Mouse (Mus musculus) mouse trophoblast stem cell (cell line): ENCODE results near the gene Spon1.

Experiments used
- in situ Hi-C, 2 experiments: fragments of 300-500 bp; cut with MseI, MboI; formaldehyde crosslinking; loops; 2 replicates in 1 of 2; 3 replicates in 1 of 2; pipeline ENCODE4 v1.15.1; 2025

The Spon1 gene

DNA sequence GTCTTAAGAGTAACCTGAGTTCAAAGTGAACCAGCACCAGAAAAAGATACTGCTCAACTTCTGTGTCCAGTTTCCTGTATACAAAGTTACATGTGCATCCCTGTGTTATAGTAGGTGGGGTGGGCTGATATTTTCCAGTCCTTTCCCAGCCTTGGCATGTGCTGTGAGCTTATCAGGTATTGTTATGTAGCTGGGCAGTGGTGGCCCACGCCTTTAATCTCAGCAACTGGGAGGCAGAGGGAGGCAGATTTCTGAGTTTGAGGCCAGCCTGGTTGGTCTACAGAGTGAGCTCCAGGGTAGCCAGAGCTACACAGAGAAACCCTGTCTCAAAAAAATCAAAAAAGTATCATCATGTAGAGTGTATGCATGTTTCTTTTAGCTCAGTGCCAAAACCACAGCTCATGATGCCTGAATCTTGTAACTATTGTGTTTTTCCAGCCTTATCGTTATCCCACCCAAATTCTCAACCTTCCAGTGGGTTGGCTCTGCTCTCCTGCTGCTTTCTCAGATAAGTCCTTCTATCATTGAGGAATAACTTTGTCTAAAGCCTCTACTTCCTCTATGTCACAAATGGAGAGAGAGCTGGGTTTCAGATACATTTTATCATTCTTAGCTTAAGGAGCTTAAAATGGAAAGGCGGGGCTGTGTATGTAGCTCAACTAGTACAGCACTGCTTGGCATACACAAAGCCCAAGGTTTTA lies 137.5 kb downstream of the Spon1 start:
- in situ Hi-C loops: no loop called here

- in situ Hi-C loops: no loop called here
These were observed 138.1 kb downstream of the Spon1 start for GRCm38 (mm10) chr7:113903939-113904338.

DNA sequence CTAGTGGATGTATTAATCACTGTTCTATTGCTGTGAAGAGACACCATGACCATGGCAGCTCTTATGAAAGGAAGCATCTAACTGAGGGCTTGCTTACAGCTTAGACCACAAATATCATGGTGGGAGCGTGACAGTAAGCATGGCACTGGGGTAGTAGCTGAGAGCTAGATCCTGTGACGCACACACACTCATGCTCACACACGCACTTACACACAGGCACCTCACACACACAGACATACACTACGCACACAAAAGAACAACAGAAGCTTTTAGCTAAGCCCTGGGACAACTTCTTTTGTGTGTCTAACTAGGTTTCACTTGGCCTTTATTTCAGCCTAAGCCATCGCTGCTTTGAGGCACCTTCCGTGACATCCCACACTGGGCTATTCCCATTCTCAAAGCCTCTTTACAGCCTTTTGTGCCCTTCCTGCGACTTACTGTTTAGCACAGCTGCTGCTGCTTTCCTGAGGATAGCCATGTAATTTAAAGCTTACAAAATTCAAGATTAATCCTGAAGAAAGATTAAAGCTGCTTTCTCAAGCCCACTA lies 138.6 kb downstream of the Spon1 start:
- in situ Hi-C loops: no loop called here

- in situ Hi-C loops: no loop called here
These were observed 143.5 kb downstream of the Spon1 start for GRCm38 (mm10) chr7:113909161-113909825.

- in situ Hi-C loops: no loop called here
These were observed 145.1 kb downstream of the Spon1 start for GRCm38 (mm10) chr7:113910856-113911255.

DNA sequence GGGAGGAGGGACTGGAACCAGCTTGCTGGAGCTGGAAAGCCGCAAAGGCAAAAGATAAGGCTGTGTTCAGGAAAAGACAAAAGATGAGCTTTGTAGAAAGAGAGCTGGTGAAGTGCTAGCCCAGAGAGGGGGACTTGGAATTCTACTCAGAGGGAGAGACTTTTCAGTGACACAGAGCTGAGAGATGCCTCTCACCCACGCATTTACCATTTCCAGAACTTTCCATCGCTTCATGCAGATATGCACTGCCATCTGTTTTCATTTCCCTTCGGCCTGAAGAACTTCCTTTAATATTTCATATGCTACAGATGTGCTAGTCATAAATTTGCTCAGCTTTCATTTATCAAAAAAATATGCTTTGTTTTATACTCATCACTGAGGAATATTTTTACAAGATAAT lies 150.1 kb downstream of the Spon1 start:
- in situ Hi-C loops: no loop called here

- in situ Hi-C loops: no loop called here
These were observed 153.1 kb downstream of the Spon1 start for GRCm38 (mm10) chr7:113918916-113919315.

- in situ Hi-C loops: no loop called here
These were observed 153.7 kb downstream of the Spon1 start for GRCm38 (mm10) chr7:113919505-113919904.

- in situ Hi-C loops: no loop called here
These were observed 154.3 kb downstream of the Spon1 start for GRCm38 (mm10) chr7:113920056-113920455.

GRCm38 (mm10) chr7:113924561-113924960 lies 158.8 kb downstream of the Spon1 start:
- in situ Hi-C loops: no loop called here

- in situ Hi-C loops: no loop called here
These were observed 185.1 kb downstream of the Spon1 start for GRCm38 (mm10) chr7:113950888-113951287.

DNA sequence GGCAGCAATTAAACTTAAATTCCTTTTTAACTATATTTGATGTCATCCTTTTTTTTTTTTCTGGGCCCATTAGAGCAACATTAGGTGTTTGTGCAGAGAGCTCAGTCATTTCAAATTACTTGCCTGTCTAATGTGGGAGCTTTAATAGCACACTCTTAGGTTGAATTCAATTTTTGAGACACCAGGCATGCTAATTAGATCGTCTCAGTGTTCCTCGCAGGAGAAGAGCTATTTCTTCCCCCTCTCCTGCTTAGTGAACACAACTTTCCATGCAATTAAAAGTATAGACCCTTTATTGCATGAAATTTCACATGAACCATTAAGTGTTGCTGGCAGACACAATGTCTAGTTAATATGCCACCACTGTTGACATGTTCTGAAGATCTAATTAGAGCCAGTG lies 189.6 kb downstream of the Spon1 start:
- in situ Hi-C loops: no loop called here

GRCm38 (mm10) chr7:113960841-113961499 lies 195.2 kb downstream of the Spon1 start:
- in situ Hi-C loops: no loop called here

GRCm38 (mm10) chr7:113961500-113961895 lies 195.7 kb downstream of the Spon1 start:
- in situ Hi-C loops: no loop called here

- in situ Hi-C loops: no loop called here
These were observed 196.3 kb downstream of the Spon1 start for GRCm38 (mm10) chr7:113962078-113962477.

GRCm38 (mm10) chr7:113963766-113964165 lies 198.0 kb downstream of the Spon1 start:
- in situ Hi-C loops: no loop called here

GRCm38 (mm10) chr7:113965625-113966024 lies 199.8 kb downstream of the Spon1 start:
- in situ Hi-C loops: no loop called here

DNA sequence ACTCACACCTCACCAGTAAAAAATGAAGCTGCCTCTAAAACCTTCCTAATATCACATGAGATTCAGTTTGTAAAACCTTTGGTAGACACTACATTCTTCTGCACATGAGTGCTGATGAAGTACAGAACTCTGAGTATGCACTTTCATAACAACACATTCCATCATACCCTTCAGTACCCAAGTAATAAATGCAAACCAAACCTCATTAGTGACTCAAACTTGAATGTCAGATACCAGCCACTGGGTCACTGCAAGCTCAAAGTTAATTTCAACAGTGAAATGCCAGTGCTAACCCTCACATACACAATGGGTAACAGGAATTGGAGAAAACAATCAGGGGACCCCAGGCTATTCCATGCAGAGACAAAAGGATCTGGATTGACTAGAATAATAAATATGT lies 203.4 kb downstream of the Spon1 start:
- in situ Hi-C loops: no loop called here

DNA sequence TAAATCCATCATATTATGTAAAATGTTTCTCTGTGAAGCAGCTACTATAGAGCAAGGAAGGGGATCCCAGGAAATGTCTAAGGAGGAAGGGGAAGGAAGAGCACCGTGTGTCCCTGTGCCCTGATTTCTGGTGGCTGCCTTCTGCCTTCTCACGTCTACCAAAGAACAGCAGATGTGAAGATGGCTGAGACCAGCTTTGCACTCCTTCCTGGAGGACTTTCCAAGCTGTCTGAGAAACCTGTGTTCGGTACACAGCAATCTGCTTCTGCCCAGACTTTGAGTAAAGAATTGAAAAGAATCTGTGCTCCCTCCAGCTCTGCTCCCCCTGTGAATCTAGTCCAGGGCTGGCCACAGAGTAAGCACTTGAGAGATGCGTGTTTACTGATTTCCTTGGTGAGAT lies 206.7 kb downstream of the Spon1 start:
- in situ Hi-C loops: no loop called here

DNA sequence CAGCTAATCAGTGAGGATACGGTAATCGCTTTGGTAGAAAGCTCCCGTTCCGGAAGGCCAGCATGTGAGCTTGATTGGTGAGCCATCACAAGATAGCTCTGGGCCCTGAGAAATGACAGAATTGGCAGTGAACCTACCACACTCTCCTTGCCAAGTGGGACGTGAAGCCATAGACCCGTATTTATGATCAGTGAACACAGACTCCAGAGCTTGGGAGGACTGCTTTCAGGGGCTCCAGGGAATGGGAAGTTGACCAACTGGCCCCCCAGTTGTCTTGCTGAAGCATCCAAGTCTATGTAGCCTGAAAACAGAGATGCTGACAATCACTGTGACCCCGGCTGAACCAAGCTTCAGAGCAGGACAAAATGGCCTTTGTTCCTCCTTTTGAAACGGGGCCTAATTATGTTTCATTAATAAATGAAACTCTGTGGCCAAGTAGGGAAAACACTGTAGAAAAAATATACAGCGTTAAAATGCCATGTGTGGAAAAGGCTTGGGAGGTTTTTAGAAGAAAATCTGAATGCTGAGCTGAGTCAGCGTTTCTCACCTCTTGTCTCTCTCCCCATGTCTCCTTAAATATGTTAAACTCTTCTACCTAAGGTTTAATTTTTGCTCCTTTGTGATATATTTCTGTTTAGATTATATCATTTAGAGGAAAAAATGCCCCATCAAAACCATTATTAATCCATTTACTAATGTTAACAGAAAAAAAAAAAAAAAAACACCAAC lies 220.8 kb downstream of the Spon1 start:
- in situ Hi-C loops: no loop called here

DNA sequence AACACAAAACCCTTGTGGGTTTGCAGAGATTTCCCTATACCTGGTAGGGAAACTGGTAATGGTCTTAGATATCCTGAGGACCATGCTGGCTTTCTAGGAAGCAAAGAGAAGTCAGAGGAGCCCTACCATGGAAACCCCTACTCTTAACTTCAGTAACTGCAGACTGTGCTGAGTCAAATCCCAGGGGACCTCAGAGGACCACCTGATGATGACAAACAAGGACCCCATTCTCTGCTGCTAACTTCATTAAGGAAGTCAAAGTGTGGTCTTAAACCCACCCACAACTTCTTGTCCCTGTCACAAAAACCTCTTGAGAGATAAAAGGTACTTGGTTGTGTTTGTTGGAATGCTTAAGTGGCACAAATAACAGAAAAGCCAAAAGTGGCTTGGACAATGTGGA lies 222.4 kb downstream of the Spon1 start:
- in situ Hi-C loops: no loop called here
